In genomic region chr14:12393271-12393861, GRCm38 (mm10) we compare ENCODE assay signal across 9 mouse cellular contexts. TPM values are rescaled to one million over a fixed set of nuclear protein-coding genes. Genes with fewer than 3 reads are reported as not detected.
DNase-seq lines count a peak whose midpoint lies in the region; ATAC-seq and TF ChIP-seq lines count a peak whose summit lies in the region.
"Had no signal": no experiment of that assay in that cellular context is flagged by ENCODE, and none has a peak within 500 bp of the region (broad histone marks: within the 10 kb centered on the region; RNA-seq: fewer than 3 reads in every experiment).

No protein-coding gene starts in this region.

- no peak for TF ChIP-seq CTCF in cerebellum, adult 2 months (IDR thresholded peaks at IDR 0.05; ENCODE audit: borderline replicate concordance, insufficient read depth, low read depth, low read length)
- no peak for TF ChIP-seq CTCF in midbrain, postnatal 0 days (IDR thresholded peaks at IDR 0.05)

- no peak overlapping the region for H3K4me2 ChIP-seq in hindbrain, embryonic 13.5 days
- H3K4me2 ChIP-seq in midbrain, postnatal 0 days (ENCODE audit: low read depth, low read length, poor library complexity, severe bottlenecking), result no peak overlapping the region
- H3K4me2 ChIP-seq: lung, embryonic 15.5 days had no signal

- peak; percentile 48 to 72 for DNase-seq in cerebellum, adult 2 months
- DNase-seq in embryo, embryonic 11.5 days (ENCODE audit: low read depth, low spot score), result peak; percentile 49
- DNase-seq in midbrain, postnatal 0 days (ENCODE audit: low spot score), result peak; percentile 76
- no peak for DNase-seq in gastrocnemius, postnatal 25 days
- no peak for DNase-seq in lung, postnatal 4 days

- TF ChIP-seq POLR2A in cerebellum, adult 2 months (IDR thresholded peaks at IDR 0.05; ENCODE audit: borderline replicate concordance, insufficient read depth, low read length), result no peak

- H3K27ac ChIP-seq in cerebellum, adult 2 months (ENCODE audit: insufficient read depth, low read length), result no peak overlapping the region
- H3K27ac ChIP-seq in hindbrain, embryonic 13.5 days, result no peak overlapping the region
- H3K27ac ChIP-seq in midbrain, postnatal 0 days (ENCODE audit: low read depth, low read length), result no peak overlapping the region
- H3K27ac ChIP-seq: lung, embryonic 15.5 days had no signal

- H3K27me3 ChIP-seq in cerebellum, adult 2 months (ENCODE audit: control insufficient read depth, insufficient read depth, low read length), result no peaks in the 10 kb centered on the region
- H3K27me3 ChIP-seq in hindbrain, embryonic 13.5 days, result peaks cover 97% of the 10 kb centered on the region
- peaks cover 28% of the 10 kb centered on the region for H3K27me3 ChIP-seq in midbrain, postnatal 0 days (ENCODE audit: insufficient read depth, low read length)
- H3K27me3 ChIP-seq: lung, embryonic 15.5 days had no signal

- WGBS in cerebellum, adult 2 months, result 12% methylated on average over 12 of the region's 12 CpGs
- WGBS in hindbrain, embryonic 13.5 days, result 7% methylated on average over 12 of the region's 12 CpGs
- WGBS in midbrain, postnatal 0 days, result 27% methylated on average over 12 of the region's 12 CpGs

- H3K4me1 ChIP-seq in cerebellum, adult 2 months (ENCODE audit: control insufficient read depth, insufficient read depth, low read length), result peaks cover 12% of the 10 kb centered on the region
- peaks cover 37% of the 10 kb centered on the region for H3K4me1 ChIP-seq in hindbrain, embryonic 13.5 days (replicated peaks)
- H3K4me1 ChIP-seq in midbrain, postnatal 0 days (ENCODE audit: insufficient read depth, low read length), result no peaks in the 10 kb centered on the region
- H3K4me1 ChIP-seq: lung, embryonic 15.5 days had no signal

- no peak overlapping the region for H3K9ac ChIP-seq in hindbrain, embryonic 13.5 days
- no peak overlapping the region for H3K9ac ChIP-seq in midbrain, postnatal 0 days (replicated peaks; ENCODE audit: low read length, poor library complexity, severe bottlenecking)
- H3K9ac ChIP-seq: lung, embryonic 15.5 days had no signal

- no peak overlapping the region for H3K4me3 ChIP-seq in cerebellum, adult 2 months (replicated peaks; ENCODE audit: insufficient read depth, low read depth, low read length)
- H3K4me3 ChIP-seq in hindbrain, embryonic 13.5 days, result no peak overlapping the region
- H3K4me3 ChIP-seq in midbrain, postnatal 0 days (ENCODE audit: low read depth, low read length), result no peak overlapping the region
- H3K4me3 ChIP-seq: lung, embryonic 15.5 days had no signal

- peak; percentile 75 for ATAC-seq in hindbrain, embryonic 13.5 days (ENCODE audit: low FRiP score)
- no peak for ATAC-seq in midbrain, postnatal 0 days (ENCODE audit: low FRiP score)
- no peak for ATAC-seq in megakaryocyte-erythroid progenitor cell, adult 5-6 weeks (replicated peaks; ENCODE audit: low FRiP score, low TSS enrichment, poor library complexity, severe bottlenecking)

- no peaks in the 10 kb centered on the region for H3K9me3 ChIP-seq in hindbrain, embryonic 13.5 days
- no peaks in the 10 kb centered on the region for H3K9me3 ChIP-seq in midbrain, postnatal 0 days (ENCODE audit: low read length)
- H3K9me3 ChIP-seq: lung, embryonic 15.5 days had no signal

- no peaks in the 10 kb centered on the region for H3K36me3 ChIP-seq in hindbrain, embryonic 13.5 days
- no peaks in the 10 kb centered on the region for H3K36me3 ChIP-seq in midbrain, postnatal 0 days (ENCODE audit: insufficient read depth, low read length)
- H3K36me3 ChIP-seq: lung, embryonic 15.5 days had no signal

RNA-seq across cellular contexts. Expression of gene Fezf2, which starts 45.4 kb away (rescaled TPM):
- polyA plus RNA-seq in cerebellum, adult 2 months (2012; rRNA removed), result not detected in 2 replicates
- polyA plus RNA-seq in hindbrain, embryonic 13.5 days (2015; fragmentation: Nextera tagmentation; extraction: Ambion mirVana), result 0.10 and 0.74 TPM in 2 replicates
- total RNA-seq in midbrain, postnatal 0 days (2014; rRNA removed), result 0.19 and 0.93 TPM in 2 replicates
- 0.70 and 1.7 TPM in 2 replicates for polyA plus RNA-seq in midbrain, postnatal 0 days (2015; fragmentation: Nextera tagmentation; extraction: Ambion mirVana)
- not detected for total RNA-seq in gastrocnemius, postnatal 25 days (2021)
- total RNA-seq in megakaryocyte-erythroid progenitor cell, adult 5-6 weeks (2014; fragmentation: Nextera tagmentation), result not detected in 2 replicates
- total RNA-seq in megakaryocyte-erythroid progenitor cell, adult 5-6 weeks (2017), result not detected in 2 replicates
- polyA plus RNA-seq: heart, postnatal 0 days had no signal

Comparison
In these comparisons a context has a peak if more than half of its experiments do, and no peak if none do; other contexts are left out.
1. DNase-seq: peak in cerebellum, adult 2 months (2 of 2), embryo, embryonic 11.5 days (single experiment) and midbrain, postnatal 0 days (single experiment); none in gastrocnemius, postnatal 25 days (single experiment) and lung, postnatal 4 days (0 of 2).